Mouse (Mus musculus) B cell, adult 2 months (primary cell): Measurements from ENCODE around the gene Slc36a3.

ENCODE experiments used
- DNase-seq, 2 experiments: peaks; one replicate each; pipeline ENCODE4 v3.0.0; 2022

The Slc36a3 gene

GRCm38 (mm10) chr11:55151608-55152007, at the start of gene Slc36a3:
Slc36a3 (minus strand) TSS chr11:55151708.
- no peak for DNase-seq

- no peak for DNase-seq
Observed at GRCm38 (mm10) chr11:55197740-55198510, 46.4 kb upstream of the Slc36a3 start.

- DNase-seq: no peak
Observed at GRCm38 (mm10) chr11:55197086-55197485, 45.6 kb upstream of the Slc36a3 start.

DNA sequence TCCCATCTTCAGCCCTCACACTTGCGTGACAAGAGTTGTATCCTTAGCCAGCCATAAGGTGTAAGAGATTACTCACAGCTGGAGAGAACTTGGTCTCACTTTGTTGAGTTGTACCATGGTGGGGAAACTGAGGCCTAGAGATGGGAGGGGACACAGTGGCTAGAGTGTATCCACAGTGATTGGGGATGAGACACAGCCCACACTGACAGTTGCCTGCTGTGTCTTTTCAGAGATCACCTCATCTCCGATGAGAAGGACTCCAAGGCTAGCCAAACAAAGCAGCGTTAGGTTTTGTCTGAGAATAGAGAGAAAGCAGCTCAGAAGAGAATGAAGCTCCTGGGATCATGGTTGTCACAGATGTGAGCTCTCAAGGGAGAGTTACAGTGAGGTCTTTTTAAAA, 38.7 kb upstream of the Slc36a3 start:
- DNase-seq: no peak

DNA sequence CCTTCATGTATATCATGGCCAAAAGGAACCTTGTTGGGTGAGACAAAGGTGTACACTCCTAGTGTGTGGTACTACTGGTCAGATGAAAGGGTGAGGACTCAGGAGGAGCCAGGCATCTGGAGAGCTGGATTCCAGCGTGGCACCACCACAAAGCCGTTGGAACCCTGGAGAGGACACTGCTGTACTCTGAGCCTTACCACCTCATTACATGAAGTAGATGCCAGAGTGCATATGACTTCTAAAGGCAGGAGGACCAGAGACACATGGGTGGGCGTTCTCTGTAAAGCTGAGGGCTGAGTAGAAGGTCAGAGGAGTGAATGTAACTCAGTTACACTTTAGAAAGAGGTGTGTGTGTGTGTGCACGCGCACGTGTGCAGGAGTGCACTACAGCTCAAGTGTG, 36.3 kb upstream of the Slc36a3 start:
- DNase-seq: no peak

DNA sequence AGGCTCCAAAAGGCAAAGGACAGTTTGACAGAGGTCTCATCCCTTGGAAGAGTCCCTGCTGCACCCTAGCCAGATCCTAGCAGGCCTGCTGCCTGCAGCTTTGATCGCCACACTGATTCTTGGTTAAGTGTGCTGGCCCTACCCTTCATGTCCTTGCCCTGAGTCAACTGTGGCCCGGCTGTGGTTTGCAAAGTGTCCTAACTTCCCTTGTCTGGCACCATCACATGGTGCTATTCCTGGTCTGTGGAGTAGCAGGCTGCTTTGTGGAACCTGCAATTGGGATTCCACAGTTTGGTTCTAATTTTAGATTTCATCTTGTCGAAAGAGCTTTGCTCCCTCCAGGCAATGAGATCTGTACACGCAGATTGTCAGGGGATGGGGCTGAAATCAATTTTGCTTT, 35.8 kb upstream of the Slc36a3 start:
- DNase-seq: no peak

DNA sequence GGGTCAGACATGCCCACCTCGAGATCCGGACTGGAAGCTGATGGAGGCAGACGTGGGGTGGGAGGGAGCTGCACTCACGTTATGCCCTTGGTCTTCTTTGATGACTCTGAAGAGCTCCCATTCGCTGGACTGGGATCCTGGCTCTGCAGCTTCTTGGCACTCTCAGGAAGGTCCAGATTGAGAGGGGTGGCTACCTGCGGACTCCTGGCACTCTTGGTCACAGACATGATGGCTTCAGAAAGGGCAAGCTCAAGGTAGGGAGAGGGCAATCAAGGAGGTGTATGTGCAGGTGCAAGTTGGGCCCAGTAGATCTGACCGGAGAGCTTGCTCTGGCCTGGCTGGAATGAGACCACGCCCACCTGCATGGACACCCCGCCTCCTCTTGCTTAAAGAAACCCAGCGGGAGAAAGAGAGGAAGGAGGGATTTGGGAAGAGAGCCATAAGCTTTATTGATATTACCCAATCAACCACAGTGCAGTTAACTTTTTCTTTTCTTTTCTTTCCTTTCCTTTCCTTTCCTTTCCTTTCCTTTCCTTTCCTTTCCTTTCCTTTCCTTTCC, 33.3 kb upstream of the Slc36a3 start, which contains the start of gene Slc36a2:
Gene Slc36a2 (minus strand): TSS at position 345 of the 559 bp plus-strand sequence.
- no peak for DNase-seq

GRCm38 (mm10) chr11:55184246-55184645, 32.7 kb upstream of the Slc36a3 start:
- no peak for DNase-seq

GRCm38 (mm10) chr11:55183124-55183523, 31.6 kb upstream of the Slc36a3 start:
- DNase-seq: no peak

GRCm38 (mm10) chr11:55179856-55180255, 28.3 kb upstream of the Slc36a3 start:
- no peak for DNase-seq

DNA sequence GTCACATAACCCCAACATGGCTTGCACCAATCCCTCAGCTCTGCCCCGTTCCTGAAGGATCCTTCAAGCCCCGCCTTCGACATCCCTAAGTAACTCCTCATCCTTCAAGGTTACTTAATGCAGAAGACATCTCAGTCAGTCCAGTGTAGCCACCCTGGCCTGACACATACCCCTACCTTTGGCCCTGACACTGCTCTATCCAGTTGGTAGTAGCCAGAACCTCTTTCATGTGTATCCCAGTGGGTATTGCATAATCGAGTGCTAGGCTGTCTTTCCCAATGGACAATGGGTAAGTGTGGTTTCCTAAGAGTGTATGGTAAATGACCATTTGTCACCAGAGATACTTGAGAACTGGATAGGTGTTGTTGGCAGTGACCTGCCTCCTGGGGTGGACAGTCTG, 27.3 kb upstream of the Slc36a3 start:
- DNase-seq: no peak

GRCm38 (mm10) chr11:55170501-55170900, 19.0 kb upstream of the Slc36a3 start:
- no peak for DNase-seq

GRCm38 (mm10) chr11:55168914-55169313, 17.4 kb upstream of the Slc36a3 start:
- DNase-seq: no peak

GRCm38 (mm10) chr11:55168504-55168903, 17.0 kb upstream of the Slc36a3 start:
- DNase-seq: no peak

DNA sequence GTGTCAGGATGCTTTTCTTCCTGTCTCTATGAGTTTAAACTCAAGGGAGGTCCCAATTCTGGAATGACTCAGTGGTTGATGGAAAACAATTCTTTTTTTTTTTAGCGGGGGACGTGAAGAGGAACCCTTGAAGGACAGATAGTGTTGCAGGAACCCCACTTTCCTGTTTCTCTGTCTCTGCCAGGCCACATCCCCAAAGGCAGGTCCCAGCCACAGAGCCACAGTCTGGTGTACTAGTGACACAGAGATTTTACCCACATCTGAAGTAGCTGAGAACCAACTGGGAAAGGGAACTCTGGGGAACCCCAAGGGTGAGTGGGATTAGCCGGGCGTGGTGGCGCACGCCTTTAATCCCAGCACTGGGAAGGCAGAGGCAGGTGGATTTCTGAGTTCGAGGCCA, 14.2 kb upstream of the Slc36a3 start:
- DNase-seq: no peak

- DNase-seq: peak; percentile 70 to 73
Observed at GRCm38 (mm10) chr11:55164723-55165122, 13.2 kb upstream of the Slc36a3 start.

- peak; percentile 70 to 75 for DNase-seq
Observed at GRCm38 (mm10) chr11:55162670-55163069, 11.2 kb upstream of the Slc36a3 start.

DNA sequence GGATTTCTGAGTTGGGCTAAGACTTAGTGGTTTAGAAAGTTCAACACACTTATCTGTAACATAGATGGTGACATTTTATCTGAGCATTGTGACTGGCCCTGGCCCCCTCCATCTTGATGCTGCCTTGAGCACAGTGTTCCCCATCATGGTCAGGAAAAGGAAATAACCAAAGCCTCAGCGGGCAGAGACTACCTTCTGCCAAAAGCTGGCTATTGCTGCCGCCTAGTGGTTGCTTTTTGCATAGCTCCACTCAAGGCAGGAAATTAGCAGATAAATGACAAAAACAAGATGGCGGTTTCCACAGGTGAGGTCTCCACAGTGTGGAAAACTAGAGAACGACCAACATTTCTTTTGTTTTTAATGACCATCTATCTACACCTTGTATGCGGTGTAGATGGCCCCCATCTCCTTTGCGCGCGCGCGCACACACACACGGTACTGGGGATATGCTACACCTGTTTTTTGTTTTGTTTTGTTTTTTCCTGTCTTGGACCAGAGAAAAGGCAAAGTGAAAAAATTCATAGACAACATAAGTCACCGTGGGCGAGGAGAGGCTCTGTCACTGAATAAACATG, 7.4 kb upstream of the Slc36a3 start:
- DNase-seq: peak; percentile 91

DNA sequence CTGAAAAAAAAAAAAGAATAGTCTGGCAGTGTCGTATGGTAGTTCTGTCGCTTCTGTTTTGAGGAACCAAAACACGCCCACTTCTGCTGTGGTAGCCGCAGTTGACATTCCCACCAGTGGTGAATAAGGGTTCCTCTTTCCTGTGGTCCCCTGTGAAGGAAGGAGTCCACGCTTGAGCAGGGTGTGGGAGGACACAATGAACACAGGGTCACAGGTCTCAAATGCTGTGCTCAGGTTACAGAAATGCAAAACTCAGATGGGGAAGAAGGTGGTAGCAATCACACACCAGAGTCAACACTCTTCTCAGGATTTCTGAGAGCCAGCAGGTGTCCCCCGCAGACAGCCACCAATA, 3.5 kb upstream of the Slc36a3 start:
- peak; percentile 70 to 79 for DNase-seq

- DNase-seq: peak; percentile 56 to 61
Observed at GRCm38 (mm10) chr11:55154398-55155069, 3.0 kb upstream of the Slc36a3 start.

DNA sequence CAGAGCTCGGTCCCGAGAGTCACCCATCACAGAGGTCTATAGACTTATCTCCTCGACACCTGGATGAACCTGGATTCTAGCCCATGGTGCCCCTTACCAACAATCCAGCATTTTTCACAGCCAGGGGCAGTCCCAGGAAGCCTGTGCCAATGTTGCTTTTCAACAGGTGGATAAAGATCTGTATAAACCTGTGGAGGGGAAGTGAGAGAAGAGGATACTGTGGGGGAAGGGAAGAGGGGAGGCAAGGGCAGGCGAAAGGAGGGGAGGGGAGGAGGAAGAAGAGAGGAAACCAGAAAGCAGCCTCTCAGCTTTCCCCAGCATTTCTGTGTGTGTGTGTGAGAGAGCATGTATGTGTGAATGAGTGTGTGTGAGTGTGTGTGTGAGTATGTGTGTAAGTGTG, 3.0 kb downstream of the Slc36a3 start:
- DNase-seq: peak in 1 of 2 experiments; percentile 17

DNA sequence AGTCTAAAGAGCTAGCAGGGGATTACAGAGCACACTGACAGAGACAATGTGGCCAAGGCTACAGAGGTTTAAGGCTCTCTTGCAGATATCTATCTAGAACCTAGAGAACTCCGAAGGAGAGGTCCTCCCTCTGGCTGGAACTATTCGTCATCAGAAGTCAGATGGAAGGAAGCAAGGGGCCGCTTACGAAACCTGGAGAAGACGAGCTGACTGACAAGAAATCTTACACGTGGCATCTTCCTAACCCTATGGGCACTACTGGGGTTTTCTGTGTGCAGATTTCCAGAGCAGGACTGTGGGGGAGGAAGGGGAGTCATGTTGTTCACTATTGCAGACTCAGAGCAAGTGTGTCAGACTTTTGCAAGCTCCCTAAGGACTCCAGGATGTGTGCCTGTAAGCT, 4.1 kb downstream of the Slc36a3 start:
- no peak for DNase-seq

DNA sequence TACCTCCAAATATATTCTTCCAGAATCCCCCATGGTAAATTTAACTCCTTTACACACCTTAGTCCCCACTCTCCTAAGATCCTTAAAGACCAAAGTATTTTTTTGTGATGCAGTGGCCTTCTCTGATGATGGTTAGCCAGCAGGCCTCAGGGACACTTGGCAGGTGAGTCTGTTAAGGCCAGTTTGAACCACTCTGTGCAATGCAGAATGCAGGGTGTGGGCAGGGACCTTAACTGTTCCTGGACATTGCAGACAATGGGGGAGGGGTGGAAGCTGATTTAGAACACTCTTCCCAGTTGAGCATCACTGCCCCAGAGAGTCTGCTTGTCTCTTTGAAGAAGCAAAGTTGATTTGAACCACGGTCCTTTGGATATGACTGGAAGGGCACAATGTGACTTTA, 4.7 kb downstream of the Slc36a3 start:
- DNase-seq: no peak

- no peak for DNase-seq
Observed at GRCm38 (mm10) chr11:55144011-55144410, 7.5 kb downstream of the Slc36a3 start.
